Mouse (Mus musculus) erythroblast, adult 5-6 weeks (primary cell): ENCODE measurements at regions not wholly inside any gene's neighbourhood (a gene's known extent, or its start where the extent isn't known, plus 50 kb on each side); places are given as distances from the start of the nearest gene placed in this dataset.

ENCODE experiments used
- ATAC-seq: replicated peaks from 2 replicates; pipeline ENCODE4 v1.8.0; 2016; ENCODE audit warnings: moderate number of reproducible peaks, mild to moderate bottlenecking, moderate TSS enrichment, inconsistent platforms; ENCODE audit not compliant: poor library complexity, low FRiP score, severe bottlenecking

GRCm38 (mm10) chr1:154999501-155000131 lies 99.8 kb downstream of the Ier5 start:
- ATAC-seq: no peak

GRCm38 (mm10) chr1:154995778-154996390 lies 103.6 kb downstream of the Ier5 start:
- no peak for ATAC-seq

- ATAC-seq: no peak
Measured at GRCm38 (mm10) chr1:154993927-154994856, 105.2 kb downstream of the Ier5 start.

GRCm38 (mm10) chr1:154983325-154983724 lies 99.0 kb upstream of the Cacna1e start:
- no peak for ATAC-seq

DNA sequence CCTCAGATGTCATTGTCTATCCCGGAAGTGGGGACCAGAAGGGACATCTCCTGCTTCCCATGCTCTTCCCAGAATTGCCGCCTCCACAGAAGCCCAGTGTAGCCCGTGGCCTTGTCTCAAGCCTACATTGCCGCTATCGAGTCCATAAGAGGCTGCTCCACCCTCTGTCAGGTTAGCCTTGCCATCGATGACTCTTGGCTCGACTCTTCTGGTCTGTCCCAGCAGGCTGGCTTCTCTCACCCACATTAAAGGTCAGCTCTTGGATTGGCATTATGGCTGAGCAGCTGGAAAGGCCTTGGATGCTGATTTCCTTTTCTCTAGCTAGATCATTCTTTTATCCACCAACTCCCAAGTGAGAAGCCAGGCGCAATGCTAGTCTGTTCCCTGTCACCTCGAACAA lies 98.5 kb upstream of the Cacna1e start:
- no peak for ATAC-seq

DNA sequence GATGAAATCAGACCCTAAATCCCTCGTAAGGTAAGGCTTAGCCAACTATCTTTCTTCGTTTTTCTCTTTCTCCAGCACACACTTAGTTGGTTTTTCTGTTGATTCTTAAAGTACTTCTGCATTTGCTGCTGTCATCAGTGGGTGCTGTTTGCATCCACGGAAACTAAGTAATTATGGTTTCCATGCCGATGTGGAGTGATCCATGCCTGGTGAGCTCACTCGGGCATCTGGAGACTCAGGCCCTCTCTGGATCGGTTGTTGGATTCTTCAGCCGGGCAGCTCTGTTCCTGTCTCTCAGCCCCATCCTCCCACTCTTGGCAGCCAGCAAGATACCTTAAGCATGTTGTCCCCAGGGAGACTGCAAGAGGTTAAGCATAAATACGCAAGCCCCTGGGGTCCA lies 97.4 kb upstream of the Cacna1e start:
- no peak for ATAC-seq

- no peak for ATAC-seq
Measured at GRCm38 (mm10) chr1:154975732-154976131, 91.4 kb upstream of the Cacna1e start.

DNA sequence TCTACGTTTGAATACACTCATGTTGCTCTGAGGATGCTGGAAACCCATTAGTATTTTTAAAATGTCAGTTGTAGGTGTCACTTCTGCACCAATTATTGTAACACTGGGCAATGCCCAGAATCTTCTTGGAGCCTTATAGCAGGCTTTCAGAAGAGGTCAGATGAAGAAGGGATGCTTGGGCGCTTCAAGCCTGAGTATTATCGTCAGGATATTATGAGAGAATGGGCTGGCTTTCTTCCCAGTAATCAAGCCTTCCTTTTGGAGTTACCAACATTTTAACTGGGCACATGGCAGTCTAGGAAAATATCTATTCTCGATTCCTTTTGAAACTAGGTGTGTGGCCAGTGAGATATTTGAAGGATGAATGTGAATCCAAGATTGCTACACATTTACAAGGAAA lies 77.0 kb upstream of the Cacna1e start:
- ATAC-seq: no peak

- no peak for ATAC-seq
Measured at GRCm38 (mm10) chr1:154956625-154957031, 72.3 kb upstream of the Cacna1e start.

GRCm38 (mm10) chr1:154952679-154953078 lies 68.4 kb upstream of the Cacna1e start:
- ATAC-seq: no peak
